Mouse (Mus musculus) left cerebral cortex, adult 18-20 months (tissue): ENCODE measurements around the gene Frmpd4. TPM values are rescaled to one million over a fixed set of nuclear protein-coding genes. Genes with fewer than 3 reads are reported as not detected.

ENCODE experiments used
- DNase-seq, 2 experiments: peaks; one replicate each; pipeline ENCODE4 v3.0.0; 2021 to 2022; ENCODE audit warnings: low spot score in 2 of 2, mixed read lengths in 1 of 2
- total RNA-seq, 2 experiments: library from RNA; stranded (reverse); gene quantifications; 2 replicates each; pipeline ENCODE4 v1.2.3; 2021

The Frmpd4 gene
- total RNA-seq, 2 experiments from 2014 or later = 44.2 to 46.4 TPM

GRCm38 (mm10) chrX:167654249-167654648, 922.8 kb downstream of the Frmpd4 start:
- no peak for DNase-seq

GRCm38 (mm10) chrX:167597639-167598217, 979.3 kb downstream of the Frmpd4 start:
- no peak for DNase-seq

- DNase-seq = peak; percentile 7 to 34
Observed at GRCm38 (mm10) chrX:167552827-167553226, 1024.2 kb downstream of the Frmpd4 start.

GRCm38 (mm10) chrX:167523151-167523550, 1053.9 kb downstream of the Frmpd4 start:
- peak; percentile 7 to 13 for DNase-seq

- no peak for DNase-seq
Observed at GRCm38 (mm10) chrX:167522528-167522927, 1054.5 kb downstream of the Frmpd4 start.

GRCm38 (mm10) chrX:167518440-167518839, 1058.6 kb downstream of the Frmpd4 start:
- DNase-seq = no peak

- DNase-seq = peak; percentile 58 to 66
Observed at GRCm38 (mm10) chrX:167497780-167498179, 1079.3 kb downstream of the Frmpd4 start.

GRCm38 (mm10) chrX:167492265-167492664, 1084.8 kb downstream of the Frmpd4 start:
- DNase-seq = no peak

- DNase-seq = no peak
Observed at GRCm38 (mm10) chrX:167491589-167492207, 1085.3 kb downstream of the Frmpd4 start.

- DNase-seq = no peak
Observed at GRCm38 (mm10) chrX:167483409-167484177, 1093.4 kb downstream of the Frmpd4 start.

- no peak for DNase-seq
Observed at GRCm38 (mm10) chrX:167477636-167478035, 1099.4 kb downstream of the Frmpd4 start.

- DNase-seq = no peak
Observed at GRCm38 (mm10) chrX:167434883-167435282, 1142.1 kb downstream of the Frmpd4 start.

GRCm38 (mm10) chrX:167433950-167434349, 1143.1 kb downstream of the Frmpd4 start:
- DNase-seq = no peak

Other genes starting within 250 kb of the Frmpd4 start
- gene Msl3, start 96.7 kb upstream of the Frmpd4 start, total RNA-seq = 10 to 100 TPM; 25.7 to 25.8 TPM
- gene Arhgap6, start 217.9 kb upstream of the Frmpd4 start, total RNA-seq = 10 to 100 TPM in 1 of 2 experiments, 1 to 10 TPM in 1; 7.7 to 11.0 TPM